Mouse (Mus musculus): ENCODE results near the gene Bhlhe23.

DNA sequence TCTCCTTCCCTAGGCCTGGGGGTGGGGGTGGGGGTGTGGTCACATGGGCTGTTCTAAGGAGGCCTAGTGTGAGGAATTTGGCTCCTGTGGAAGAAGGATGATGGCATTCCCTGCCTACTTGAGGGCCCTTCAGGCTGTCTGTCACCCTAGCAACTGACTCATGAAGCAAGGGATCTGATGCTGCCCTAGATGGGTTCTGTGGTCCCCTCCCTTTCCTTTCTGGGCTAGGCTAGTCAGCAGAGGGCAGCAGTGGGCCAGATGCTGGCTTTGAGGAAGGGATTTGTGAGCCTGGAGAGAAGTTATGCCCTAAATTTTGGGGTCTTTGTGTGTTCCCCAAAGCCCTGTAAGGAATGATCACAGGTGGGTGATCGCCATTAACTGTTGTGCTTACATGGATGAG lies 29.3 kb upstream of the Bhlhe23 start:
- TF ChIP-seq CTCF (IDR thresholded peaks at IDR 0.05; ENCODE audit: low read depth, low read length) = peak; percentile 72
- TF ChIP-seq EP300 (IDR thresholded peaks at IDR 0.05; ENCODE audit: insufficient read depth, low read depth, low read length) = no peak
- no peak for TF ChIP-seq POLR2A (IDR thresholded peaks at IDR 0.05; ENCODE audit: insufficient read depth, low read length)
